Mouse (Mus musculus): ENCODE data around the gene Zbtb20.

DNA sequence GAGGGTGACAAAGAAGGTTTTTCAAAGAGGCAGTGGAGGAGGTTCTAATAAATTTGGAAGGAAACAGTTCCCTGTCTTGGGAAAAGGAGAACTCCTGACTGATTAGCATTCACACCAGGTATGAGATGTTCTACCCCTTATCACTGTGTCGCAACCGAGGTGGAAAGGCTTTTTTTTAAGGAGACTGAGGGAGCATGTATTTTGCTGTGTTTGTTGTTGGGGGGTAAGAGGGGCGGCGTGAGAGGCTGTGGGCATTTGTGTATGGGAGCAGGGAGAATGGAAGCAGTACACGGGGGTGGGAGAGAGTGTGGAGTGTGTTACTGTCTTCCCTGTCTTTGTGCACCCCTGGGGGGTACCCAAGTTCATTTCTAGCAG is 627.9 kb downstream of the Zbtb20 start:
- TF ChIP-seq CTCF (IDR thresholded peaks at IDR 0.05; ENCODE audit: control insufficient read depth, insufficient read depth, insufficient read length) (no peak), CEBPB (IDR thresholded peaks at IDR 0.05; ENCODE audit: low read depth) (no peak), MAX (IDR thresholded peaks at IDR 0.05) (no peak)

All from C2C12 (cell line).